Mouse (Mus musculus) CH12.LX (cell line): ENCODE measurements at regions not wholly inside any gene's neighbourhood (a gene's known extent, or its start where the extent isn't known, plus 50 kb on each side); places are given as distances from the start of the nearest gene placed in this dataset.

Experiments used
- DNase-seq: peaks from one replicate; pipeline ENCODE4 v3.0.0-alpha.2; 2013; ENCODE audit errors: extremely low read depth
- H3K27ac ChIP-seq: 2 replicates; pipeline ENCODE4 v1.5.1; 2012; ENCODE audit warnings: low read depth, mild to moderate bottlenecking, control low read depth, moderate library complexity; ENCODE audit not compliant: insufficient read depth
- H3K27me3 ChIP-seq: replicated peaks from 2 replicates; pipeline ENCODE3; 2012; ENCODE audit warnings: inconsistent platforms
- H3K36me3 ChIP-seq, 2 experiments: replicated peaks in 1 of 2; 2 replicates each; pipeline versions ENCODE3 to v1.6.1; 2012; ENCODE audit warnings: inconsistent platforms in 1 of 2, low read length in 1 of 2, mild to moderate bottlenecking in 1 of 2, mixed read lengths in 1 of 2, moderate library complexity in 1 of 2; ENCODE audit not compliant: control insufficient read depth in 1 of 2, insufficient read depth in 1 of 2
- H3K4me1 ChIP-seq, 2 experiments: 2 replicates each; pipeline ENCODE4 v1.6.1; 2012; ENCODE audit warnings: inconsistent platforms in 1 of 2, moderate library complexity in 1 of 2; ENCODE audit not compliant: insufficient read depth in 2 of 2, control insufficient read depth in 1 of 2
- H3K4me2 ChIP-seq: 2 replicates; pipeline ENCODE4 v1.6.1; 2012; ENCODE audit warnings: low read depth, mild to moderate bottlenecking, control low read depth; ENCODE audit not compliant: poor library complexity, insufficient read depth, severe bottlenecking
- H3K4me3 ChIP-seq, 3 experiments: fragments of 150-350 bp in 1 of 3; sonication (generic) in 1 of 3; replicated peaks in 1 of 3; 2 replicates each; pipeline versions ENCODE3 to v1.5.1; 2011 to 2012; ENCODE audit warnings: low read depth in 2 of 3, low read length in 2 of 3, mild to moderate bottlenecking in 2 of 3, moderate library complexity in 2 of 3, control low read depth in 1 of 3, improper control_type of control experiment in 1 of 3, inconsistent platforms in 1 of 3, mixed read lengths in 1 of 3; ENCODE audit not compliant: poor library complexity in 1 of 3
- H3K79me2 ChIP-seq: replicated peaks from 2 replicates; pipeline ENCODE4 v1.6.1; 2012; ENCODE audit warnings: mild to moderate bottlenecking, moderate library complexity; ENCODE audit not compliant: control insufficient read depth, poor library complexity, insufficient read depth, severe bottlenecking; ENCODE audit errors: extremely low read depth
- H3K9ac ChIP-seq: 2 replicates; pipeline ENCODE4 v1.6.1; 2012; ENCODE audit warnings: low read depth, mild to moderate bottlenecking, control low read depth, moderate library complexity; ENCODE audit not compliant: insufficient read depth
- H3K9me3 ChIP-seq: replicated peaks from 2 replicates; pipeline ENCODE3; 2012; ENCODE audit warnings: low read length, inconsistent platforms, mixed read lengths
- CTCF ChIP-seq, 2 experiments: IDR thresholded peaks in 1 of 2; conservative IDR thresholded peaks in 1 of 2; 2 replicates each; pipeline ENCODE4 v1.5.1; 2011 to 2012; ENCODE audit warnings: low read depth in 2 of 2, low read length in 2 of 2, improper control_type of control experiment in 1 of 2, inconsistent platforms in 1 of 2, mild to moderate bottlenecking in 1 of 2, moderate library complexity in 1 of 2
- E2F4 ChIP-seq: IDR thresholded peaks from 2 replicates; pipeline ENCODE4 v1.6.1; 2011; ENCODE audit warnings: low read depth, low read length, improper control_type of control experiment; ENCODE audit not compliant: insufficient replicate concordance
- ELF1 ChIP-seq: IDR thresholded peaks from 2 replicates; pipeline ENCODE4 v1.6.1; 2014; ENCODE audit warnings: low read depth, mild to moderate bottlenecking, inconsistent platforms, low read length, improper control_type of control experiment
- EP300 ChIP-seq: IDR thresholded peaks from 2 replicates; pipeline ENCODE4 v1.6.1; 2011; ENCODE audit warnings: low read length, improper control_type of control experiment
- HCFC1 ChIP-seq: IDR thresholded peaks from 2 replicates; pipeline ENCODE4 v1.6.1; 2012; ENCODE audit warnings: low read depth, mild to moderate bottlenecking, inconsistent platforms, low read length, improper control_type of control experiment
- JUN ChIP-seq: IDR thresholded peaks from 2 replicates; pipeline ENCODE4 v1.6.1; 2011; ENCODE audit warnings: low read depth, mild to moderate bottlenecking, low read length, improper control_type of control experiment, moderate library complexity; ENCODE audit not compliant: insufficient read depth
- JUND ChIP-seq: conservative IDR thresholded peaks from 2 replicates; pipeline ENCODE4 v1.6.1; 2011; ENCODE audit warnings: low read depth, low read length, improper control_type of control experiment
- KAT2A ChIP-seq: IDR thresholded peaks from 2 replicates; pipeline ENCODE4 v1.6.1; 2012; ENCODE audit warnings: low read length, improper control_type of control experiment, inconsistent platforms; ENCODE audit not compliant: insufficient replicate concordance
- MAX ChIP-seq: IDR thresholded peaks from 2 replicates; pipeline ENCODE4 v1.6.1; 2011; ENCODE audit warnings: low read length, improper control_type of control experiment
- MAZ ChIP-seq: IDR thresholded peaks from 2 replicates; pipeline ENCODE4 v1.6.1; 2012; ENCODE audit warnings: low read depth, mild to moderate bottlenecking, inconsistent platforms, low read length, improper control_type of control experiment, moderate library complexity
- MXI1 ChIP-seq: IDR thresholded peaks from 2 replicates; pipeline ENCODE4 v1.6.1; 2011; ENCODE audit warnings: mild to moderate bottlenecking, low read depth, low read length, improper control_type of control experiment
- MYC ChIP-seq: IDR thresholded peaks from 2 replicates; pipeline ENCODE4 v1.6.1; 2011; ENCODE audit warnings: low read depth, mild to moderate bottlenecking, improper control_type of control experiment, low read length
- NELFE ChIP-seq: IDR thresholded peaks from 2 replicates; pipeline ENCODE4 v1.6.1; 2011; ENCODE audit warnings: low read depth, low read length, improper control_type of control experiment
- NRF1 ChIP-seq: IDR thresholded peaks from 2 replicates; pipeline ENCODE4 v1.6.1; 2014; ENCODE audit warnings: low read depth, mild to moderate bottlenecking, inconsistent platforms, low read length, improper control_type of control experiment, moderate library complexity
- PAX5 ChIP-seq: IDR thresholded peaks from 2 replicates; pipeline ENCODE4 v1.6.1; 2012; ENCODE audit warnings: low read length, inconsistent platforms, mixed read lengths
- POLR2AphosphoS2 ChIP-seq: IDR thresholded peaks from 2 replicates; pipeline ENCODE4 v1.6.1; 2011; ENCODE audit warnings: low read depth, low read length, improper control_type of control experiment
- RAD21 ChIP-seq: IDR thresholded peaks from 2 replicates; pipeline ENCODE4 v1.6.1; 2011; ENCODE audit warnings: low read depth, mild to moderate bottlenecking, low read length, improper control_type of control experiment, moderate library complexity
- SIN3A ChIP-seq: IDR thresholded peaks from 2 replicates; pipeline ENCODE4 v1.6.1; 2012; ENCODE audit warnings: low read length, improper control_type of control experiment, inconsistent platforms
- TBP ChIP-seq: conservative IDR thresholded peaks from 2 replicates; pipeline ENCODE4 v1.6.1; 2011; ENCODE audit warnings: low read depth, low read length, improper control_type of control experiment
- UBTF ChIP-seq: IDR thresholded peaks from 2 replicates; pipeline ENCODE4 v1.6.1; 2012; ENCODE audit warnings: low read depth, mild to moderate bottlenecking, inconsistent platforms, low read length, improper control_type of control experiment, moderate library complexity
- USF1 ChIP-seq: IDR thresholded peaks from 2 replicates; pipeline ENCODE4 v1.6.1; 2014; ENCODE audit warnings: low read depth, mild to moderate bottlenecking, inconsistent platforms, low read length, improper control_type of control experiment
- USF2 ChIP-seq: conservative IDR thresholded peaks from 2 replicates; pipeline ENCODE4 v1.6.1; 2011; ENCODE audit warnings: low read depth, low read length, improper control_type of control experiment
- ZKSCAN1 ChIP-seq: IDR thresholded peaks from 2 replicates; pipeline ENCODE4 v1.6.1; 2012; ENCODE audit warnings: low read depth, inconsistent platforms, low read length, improper control_type of control experiment, borderline replicate concordance
- ZMIZ1 ChIP-seq: IDR thresholded peaks from 2 replicates; pipeline ENCODE4 v1.6.1; 2012; ENCODE audit warnings: low read depth, mild to moderate bottlenecking, inconsistent platforms, low read length, improper control_type of control experiment
- ZNF384 ChIP-seq: IDR thresholded peaks from 2 replicates; pipeline ENCODE4 v1.6.1; 2012; ENCODE audit warnings: low read depth, low read length, improper control_type of control experiment, inconsistent platforms
- dilution Hi-C: fragments of 300-500 bp; cut with MboI; formaldehyde crosslinking; loops from 2 replicates; pipeline ENCODE4 v1.14.3; 2020; ENCODE audit warnings: low sequenced_read_pairs; ENCODE audit not compliant: extremely low pct_unique_long_range_greater_than_20kb, extremely low pct_ligation_motif_present
- in situ Hi-C: fragments of 300-500 bp; cut with MboI; formaldehyde crosslinking; loops from 3 replicates; pipeline ENCODE4 v1.14.3; 2019; ENCODE audit warnings: low sequenced_read_pairs, low pct_ligation_motif_present, low pct_unique_long_range_greater_than_20kb, mixed read lengths

DNA sequence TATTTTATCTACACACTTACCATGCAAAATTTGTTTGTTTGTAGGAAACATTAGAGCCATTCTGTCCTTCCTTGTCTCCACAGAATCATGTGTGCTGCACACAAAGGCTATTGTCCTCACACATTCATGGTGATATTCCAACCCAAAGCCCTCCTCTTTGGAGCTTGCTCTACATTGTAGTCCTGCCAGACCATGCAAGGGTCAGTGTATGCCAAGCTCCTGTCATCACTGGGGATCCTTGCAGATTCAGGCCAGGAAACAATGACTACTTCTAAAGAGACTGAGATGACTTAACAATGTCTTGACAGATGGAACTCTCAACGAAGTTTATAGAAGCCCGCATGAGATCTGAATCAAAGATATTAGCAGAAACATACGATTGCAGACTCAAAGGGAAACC, 137.4 kb upstream of the Thrb start:
- Histone ChIP-seq H3K27me3 (no peaks in the 10 kb centered on the region), H3K27ac (no peak overlapping the region), H3K4me3 (no peak overlapping the region), H3K36me3 (no peaks in the 10 kb centered on the region), H3K9me3 (no peaks in the 10 kb centered on the region), H3K4me1 (no peaks in the 10 kb centered on the region), H3K9ac (no peak overlapping the region), H3K79me2 (no peaks in the 10 kb centered on the region), H3K4me2 (no peak overlapping the region)
- in situ Hi-C loops, result no loop called here
- dilution Hi-C loops, result no loop called here
- TF ChIP-seq ZNF384, result no peak
- TF ChIP-seq POLR2AphosphoS2, result no peak
- no peak for TF ChIP-seq NELFE
- TF ChIP-seq ZMIZ1, result no peak
- no peak for TF ChIP-seq SIN3A
- TF ChIP-seq ZKSCAN1, result no peak
- no peak for TF ChIP-seq ELF1
- no peak for TF ChIP-seq JUN
- TF ChIP-seq MXI1, result no peak
- no peak for TF ChIP-seq PAX5
- no peak for TF ChIP-seq MAX
- TF ChIP-seq JUND, result no peak
- TF ChIP-seq MYC, result no peak
- TF ChIP-seq UBTF, result no peak
- no peak for TF ChIP-seq TBP
- no peak for TF ChIP-seq USF2
- TF ChIP-seq EP300, result no peak
- TF ChIP-seq CTCF (conservative IDR thresholded peaks at IDR 0.05 in 1 of 2, IDR thresholded peaks at IDR 0.05 in 1 of 2; ENCODE audit: low read depth in 2 of 2, low read length in 2 of 2), result no peak
- TF ChIP-seq, all 38 proteins: peak for 0
- no peak for DNase-seq

DNA sequence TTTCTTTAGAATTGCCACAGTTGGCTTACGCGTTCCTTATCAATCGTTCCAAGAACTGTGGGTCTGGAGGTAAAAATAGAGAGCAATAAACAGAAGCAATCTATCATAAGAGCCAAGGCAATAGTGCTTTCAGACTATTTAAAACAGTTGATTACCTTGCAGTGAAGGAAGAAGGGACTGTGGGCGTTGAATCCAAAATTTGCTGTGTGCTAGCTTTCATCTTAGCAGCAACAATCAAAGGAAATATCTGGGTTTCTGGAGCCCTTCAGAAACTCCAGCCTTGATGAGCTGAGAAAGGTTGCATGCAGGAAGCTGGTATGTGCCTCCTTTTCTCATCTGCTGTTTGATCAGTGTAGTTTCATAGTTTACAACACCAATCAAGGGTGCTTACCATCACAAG, 136.1 kb upstream of the Thrb start:
- in situ Hi-C loops, result no loop called here

More for the DNA sequence above, 136.1 kb upstream of the Thrb start:
- H3K27ac ChIP-seq, result no peak overlapping the region
- H3K4me1 ChIP-seq, result no peaks in the 10 kb centered on the region
- dilution Hi-C loops, result no loop called here
- no peak overlapping the region for H3K4me2 ChIP-seq
- H3K9me3 ChIP-seq, result no peaks in the 10 kb centered on the region
- TF ChIP-seq NRF1, result no peak
- TF ChIP-seq E2F4, result no peak
- no peak for TF ChIP-seq KAT2A
- TF ChIP-seq USF1, result no peak
- TF ChIP-seq JUND, result no peak
- TF ChIP-seq MYC, result no peak
- TF ChIP-seq HCFC1, result no peak
- TF ChIP-seq ZKSCAN1, result no peak
- TF ChIP-seq MAZ, result no peak
- TF ChIP-seq RAD21, result no peak
- no peaks in the 10 kb centered on the region for H3K27me3 ChIP-seq
- H3K79me2 ChIP-seq, result no peaks in the 10 kb centered on the region
- DNase-seq, result no peak
- H3K4me3 ChIP-seq, result no peak overlapping the region
- no peaks in the 10 kb centered on the region for H3K36me3 ChIP-seq
- no peak overlapping the region for H3K9ac ChIP-seq
